22 mouse cellular contexts compared by ENCODE assay signal in the genomic region with DNA sequence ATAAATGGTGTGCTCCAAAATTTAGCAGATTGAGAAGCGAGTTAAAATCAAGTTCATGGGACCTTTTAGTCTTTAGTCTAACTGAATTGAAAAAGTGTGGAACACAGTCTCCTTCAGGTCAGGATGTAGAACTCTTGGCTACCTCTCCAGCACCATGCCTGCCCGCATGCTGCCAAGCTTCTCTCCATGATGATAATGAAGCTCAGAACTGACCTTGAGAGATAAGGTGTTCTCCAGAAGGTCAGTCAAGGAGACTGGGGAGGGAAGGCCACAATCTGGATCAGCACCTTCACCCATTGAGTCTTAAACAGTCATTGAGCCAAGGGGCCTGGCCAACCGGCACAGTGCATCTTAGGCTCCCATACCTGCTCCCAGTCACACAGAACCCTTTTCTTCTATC.
"Had no signal": no experiment of that assay in that cellular context is flagged by ENCODE, and none has a peak within 500 bp of the region (broad histone marks: within the 10 kb centered on the region; RNA-seq: fewer than 3 reads in every experiment).

No protein-coding gene starts in this region.

- DNase-seq: forebrain, postnatal 0 days; gastrocnemius, postnatal 14 days; gastrocnemius, postnatal 36 days; heart, postnatal 36 days; kidney, adult 11 months; kidney, adult 9 months; kidney, postnatal 14 days; kidney, postnatal 36 days; layer of hippocampus, adult 9-11 months; layer of hippocampus, postnatal 36 days; left cerebral cortex, postnatal 4 days had no signal

- H3K9me3 ChIP-seq: heart, embryonic 13.5 days; heart, embryonic 15.5 days; hindbrain, embryonic 13.5 days; hindbrain, embryonic 15.5 days; intestine, embryonic 15.5 days; kidney, embryonic 15.5 days; limb, embryonic 13.5 days; limb, embryonic 15.5 days had no signal

- H3K36me3 ChIP-seq: heart, embryonic 13.5 days; heart, embryonic 15.5 days; hindbrain, embryonic 13.5 days; hindbrain, embryonic 15.5 days; intestine, embryonic 15.5 days; kidney, embryonic 15.5 days; limb, embryonic 13.5 days; limb, embryonic 15.5 days had no signal

- ATAC-seq: forebrain, postnatal 0 days; hindbrain, postnatal 0 days; intestine, embryonic 15.5 days had no signal

- H3K27ac ChIP-seq: heart, embryonic 13.5 days; heart, embryonic 15.5 days; hindbrain, embryonic 13.5 days; hindbrain, embryonic 15.5 days; hindbrain, postnatal 0 days; intestine, embryonic 15.5 days; kidney, embryonic 15.5 days; kidney, postnatal 0 days; limb, embryonic 13.5 days; limb, embryonic 15.5 days had no signal

- H3K4me2 ChIP-seq: heart, embryonic 11.5 days; heart, embryonic 13.5 days; heart, embryonic 15.5 days; hindbrain, embryonic 13.5 days; hindbrain, embryonic 15.5 days; intestine, embryonic 15.5 days; kidney, embryonic 15.5 days; limb, embryonic 13.5 days; limb, embryonic 15.5 days had no signal

- H3K9ac ChIP-seq: forebrain, postnatal 0 days; heart, embryonic 13.5 days; heart, embryonic 15.5 days; hindbrain, embryonic 13.5 days; hindbrain, embryonic 15.5 days; intestine, embryonic 15.5 days; kidney, embryonic 15.5 days; limb, embryonic 13.5 days; limb, embryonic 15.5 days had no signal

- H3K27me3 ChIP-seq: heart, embryonic 15.5 days; hindbrain, embryonic 13.5 days; hindbrain, embryonic 15.5 days; intestine, embryonic 15.5 days; kidney, embryonic 15.5 days had no signal

- H3K4me1 ChIP-seq: hindbrain, embryonic 13.5 days; hindbrain, embryonic 15.5 days; intestine, embryonic 15.5 days; limb, embryonic 13.5 days; limb, embryonic 15.5 days had no signal

- H3K4me3 ChIP-seq: heart, embryonic 13.5 days; heart, embryonic 15.5 days; hindbrain, embryonic 13.5 days; hindbrain, embryonic 15.5 days; intestine, embryonic 15.5 days; kidney, embryonic 15.5 days; limb, embryonic 13.5 days; limb, embryonic 15.5 days had no signal
